Comparison of ENCODE assay signal across 9 mouse cellular contexts in the genomic region with DNA sequence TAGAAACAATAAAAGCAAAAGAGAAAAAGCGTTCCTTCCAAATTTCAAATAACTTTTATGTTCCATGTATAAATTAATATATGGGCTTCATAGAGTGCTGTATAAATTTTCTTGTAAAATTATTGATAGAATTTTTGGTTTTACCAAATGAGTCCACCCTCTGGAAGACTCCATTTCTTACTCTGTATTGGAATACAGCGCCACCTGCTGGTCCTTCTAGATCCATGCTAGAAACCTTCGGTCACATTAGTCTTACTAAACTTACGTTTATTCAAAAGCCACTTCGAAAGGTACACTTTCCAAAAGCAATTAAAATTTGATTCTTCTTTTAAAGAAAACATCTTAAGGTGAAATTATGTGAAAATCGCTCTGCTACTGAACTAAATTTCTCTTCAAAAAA.
A peak's percentile ranks its signal among the peaks of the same experiment; 100 is the strongest.
DNase-seq lines count a peak whose midpoint lies in the region; ATAC-seq lines count a peak whose summit lies in the region.
"Had no signal": no experiment of that assay in that cellular context is flagged by ENCODE, and none has a peak within 500 bp of the region (broad histone marks: within the 10 kb centered on the region; RNA-seq: fewer than 3 reads in every experiment).

No protein-coding gene starts in this region.

- no peak overlapping the region for H3K4me2 ChIP-seq in midbrain, embryonic 15.5 days

- no peak overlapping the region for H3K27ac ChIP-seq in midbrain, embryonic 10.5 days (replicated peaks)
- H3K27ac ChIP-seq in midbrain, embryonic 15.5 days = no peak overlapping the region

- H3K9me3 ChIP-seq in midbrain, embryonic 10.5 days (replicated peaks) = no peaks in the 10 kb centered on the region
- H3K9me3 ChIP-seq in midbrain, embryonic 15.5 days = no peaks in the 10 kb centered on the region

- WGBS in midbrain, embryonic 10.5 days = 56% methylated on average over 6 of the region's 6 CpGs
- 49% methylated on average over 6 of the region's 6 CpGs for WGBS in midbrain, embryonic 15.5 days

- H3K36me3 ChIP-seq in midbrain, embryonic 10.5 days = no peaks in the 10 kb centered on the region
- H3K36me3 ChIP-seq in midbrain, embryonic 15.5 days (replicated peaks) = no peaks in the 10 kb centered on the region

- no peaks in the 10 kb centered on the region for H3K4me1 ChIP-seq in midbrain, embryonic 10.5 days
- no peaks in the 10 kb centered on the region for H3K4me1 ChIP-seq in midbrain, embryonic 15.5 days

- intact Hi-C loops in left cerebral cortex, postnatal 4 days (cut with DNase I) = loop anchor here (5.0 kb wide), 1 partner anchor 378 kb away; no protein-coding TSS in a partner anchor

- no peak for ATAC-seq in midbrain, embryonic 15.5 days (replicated peaks)

- H3K9ac ChIP-seq in midbrain, embryonic 15.5 days = no peak overlapping the region

- no peak overlapping the region for H3K4me3 ChIP-seq in midbrain, embryonic 10.5 days
- H3K4me3 ChIP-seq in midbrain, embryonic 15.5 days = no peak overlapping the region
- H3K4me3 ChIP-seq: erythroblast, embryonic 14.5 days had no signal

- H3K27me3 ChIP-seq in midbrain, embryonic 10.5 days (ENCODE audit: low read depth, poor library complexity, severe bottlenecking) = no peaks in the 10 kb centered on the region
- no peaks in the 10 kb centered on the region for H3K27me3 ChIP-seq in midbrain, embryonic 15.5 days (replicated peaks)

- DNase-seq in midbrain, embryonic 10.5 days (ENCODE audit: low spot score) = peak; percentile 22
- DNase-seq in adipocyte (ENCODE audit: low spot score) = peak; percentile 30
- peak; percentile 67 to 77 for DNase-seq in cerebellum, postnatal 36 days
- DNase-seq in hindlimb bud, embryonic 11.5 days (ENCODE audit: extremely low spot score, low read depth, low spot score) = peak; percentile 41
- peak; percentile 69 for DNase-seq in left cerebral cortex, postnatal 4 days
- DNase-seq in right cerebral cortex, adult 18-20 months = peak; percentile 43
- no peak for DNase-seq in yolk sac, embryonic 10.5 days (ENCODE audit: low spot score)
